Mouse (Mus musculus): Measurements from ENCODE around the gene Fabp6. TPM values are rescaled to one million over a fixed set of nuclear protein-coding genes. Genes with fewer than 3 reads are reported as not detected.
A peak's percentile ranks its signal among the peaks of the same experiment; 100 is the strongest.

The Fabp6 gene
- total RNA-seq, 2 experiments from 2014 or later, result not detected

DNA sequence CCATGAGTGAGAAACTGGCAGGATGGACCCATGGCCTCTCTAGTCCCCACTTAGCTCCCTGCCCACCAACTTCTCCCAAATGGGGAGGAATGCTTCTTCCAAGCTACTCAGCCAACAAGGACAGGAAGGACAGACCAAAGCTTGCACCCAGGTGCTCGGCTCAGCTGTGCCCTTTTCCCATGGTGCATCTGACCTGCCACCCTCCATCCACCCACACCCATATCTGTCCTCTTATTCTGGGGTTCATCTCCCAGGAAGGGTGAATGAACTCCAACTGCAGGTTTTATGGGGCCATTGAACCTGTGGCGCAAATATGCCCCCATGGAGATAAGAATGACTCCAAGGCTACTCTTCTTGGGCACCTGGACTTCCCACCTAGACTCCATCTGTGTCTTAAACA lies 2.9 kb upstream of the Fabp6 start:
- no peak for DNase-seq (ENCODE audit: low spot score in 2 of 2)

DNA sequence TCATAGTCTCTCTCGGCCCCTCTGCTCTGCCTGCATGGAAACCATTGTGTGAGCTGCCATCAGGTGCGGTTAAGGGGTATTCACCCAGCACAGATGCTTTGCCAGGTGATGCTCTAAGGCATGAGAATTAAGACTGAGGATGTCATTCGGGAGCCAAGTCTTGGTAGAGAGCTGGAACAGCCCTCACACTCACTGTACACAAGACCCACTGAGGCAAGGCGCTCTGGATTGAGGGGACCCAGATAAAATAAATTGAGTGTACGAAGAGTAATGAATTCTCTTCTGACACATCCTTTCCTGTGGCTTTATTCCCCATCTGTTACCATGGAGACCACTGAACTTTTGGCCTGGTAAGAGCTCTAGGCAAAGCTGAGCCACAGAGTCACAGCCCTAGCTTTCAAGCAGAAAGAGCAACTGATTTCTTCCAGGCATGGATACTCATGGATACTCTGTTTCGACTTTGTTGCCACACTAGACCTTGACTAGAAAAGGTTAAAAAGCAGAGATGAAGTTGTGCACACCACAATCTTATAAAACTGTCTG lies 11.7 kb downstream of the Fabp6 start:
- DNase-seq (ENCODE audit: low spot score in 2 of 2), result no peak

DNA sequence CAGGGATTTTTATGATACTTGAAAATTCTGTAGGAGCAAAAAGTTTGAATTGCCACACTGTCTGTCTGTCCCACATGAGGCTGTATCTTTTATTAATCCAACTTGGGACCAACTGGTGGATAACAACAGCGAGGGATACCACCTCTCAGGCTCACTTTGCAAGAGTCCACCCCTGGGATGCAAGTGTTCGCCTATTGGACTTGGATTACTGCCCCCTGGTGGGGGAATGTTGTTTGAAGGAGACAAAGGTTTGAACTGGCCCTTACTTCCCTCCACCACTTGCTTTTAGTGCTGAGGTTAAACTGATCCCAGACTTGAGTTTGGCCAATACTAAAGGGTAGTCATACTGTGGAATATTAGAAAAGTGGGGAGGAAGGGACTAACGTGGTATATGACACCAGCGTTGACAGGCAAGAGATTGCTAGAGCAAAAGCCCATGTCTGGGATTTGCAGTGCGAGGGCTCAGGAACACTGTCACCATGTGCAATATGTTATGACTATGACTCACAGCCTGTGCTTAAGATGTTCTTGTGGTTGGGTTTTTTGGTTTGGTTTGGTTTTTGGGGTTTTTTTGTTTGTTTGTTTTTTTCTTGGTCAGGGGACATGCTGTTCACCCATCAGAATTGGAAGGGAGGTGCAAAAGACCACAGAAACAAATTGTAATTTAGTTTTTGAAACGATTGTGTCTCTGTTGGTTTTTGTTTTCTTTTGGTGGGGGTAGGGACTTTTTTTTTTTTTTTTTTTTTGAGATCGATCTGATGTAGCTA lies 14.8 kb downstream of the Fabp6 start, which contains the start of gene 4933415A04Rik:
Gene 4933415A04Rik (plus strand): TSS at position 717 of the 767 bp plus-strand sequence.
- DNase-seq (ENCODE audit: low spot score in 2 of 2), result peak; percentile 36 to 56

GRCm38 (mm10) chr11:43585211-43586005 lies 15.9 kb downstream of the Fabp6 start:
- no peak for DNase-seq (ENCODE audit: low spot score in 2 of 2)

DNA sequence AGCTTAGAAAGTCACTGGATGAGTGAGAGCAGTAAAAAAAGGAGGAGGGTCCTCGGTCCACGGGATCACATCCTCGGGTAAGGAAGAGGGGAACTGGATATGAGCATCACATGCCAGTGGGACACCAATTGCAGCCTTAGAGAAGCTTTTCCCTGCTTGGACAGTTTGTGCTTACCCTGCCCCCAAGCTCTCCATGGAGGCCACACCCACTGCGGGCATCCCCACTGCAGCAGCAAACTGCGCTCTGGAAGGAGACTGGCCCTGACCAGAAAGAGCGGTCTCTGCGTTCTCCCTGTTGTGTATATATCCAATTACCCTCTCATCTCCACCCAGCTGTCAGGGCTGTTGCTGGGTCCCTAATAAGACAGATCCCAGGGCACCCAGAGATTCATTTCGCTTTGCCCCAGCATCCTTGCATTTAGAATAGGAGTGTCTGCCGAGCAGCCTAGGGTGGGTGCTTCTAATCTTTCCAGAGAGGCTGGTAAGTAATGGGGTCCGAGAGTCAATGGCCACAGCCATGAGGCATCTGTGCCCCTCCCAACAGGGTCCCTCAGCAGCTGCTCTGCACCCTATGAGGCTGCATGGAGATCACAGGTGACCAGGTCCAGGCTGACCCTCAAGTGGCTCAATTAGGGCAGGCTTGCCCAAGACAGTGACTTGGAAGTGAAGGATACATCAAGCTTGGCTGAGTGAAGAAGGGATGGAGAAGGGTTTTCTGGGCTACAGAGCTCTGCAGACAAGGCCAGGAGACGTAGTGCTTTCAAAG lies 23.4 kb downstream of the Fabp6 start:
- DNase-seq (ENCODE audit: low spot score in 2 of 2), result no peak

- no peak for DNase-seq (ENCODE audit: low spot score in 2 of 2)
These were observed 25.8 kb downstream of the Fabp6 start for GRCm38 (mm10) chr11:43575376-43576151.

DNA sequence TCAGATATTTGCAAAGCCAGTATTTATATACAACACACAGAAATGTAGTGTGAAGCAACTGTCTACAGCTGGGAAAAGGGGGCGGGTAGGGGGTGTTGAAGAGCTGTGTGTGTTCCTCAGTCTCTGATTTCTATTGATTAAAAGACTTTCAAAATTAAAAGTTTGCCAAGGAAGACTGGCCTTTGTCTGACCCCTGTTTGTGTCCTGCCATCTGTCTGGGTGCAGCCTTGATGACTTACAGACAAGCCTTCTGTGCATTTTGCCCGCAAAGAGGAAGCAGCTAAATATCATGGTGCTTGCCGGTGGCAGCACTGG lies 26.3 kb downstream of the Fabp6 start:
- DNase-seq (ENCODE audit: low spot score in 2 of 2), result no peak

DNA sequence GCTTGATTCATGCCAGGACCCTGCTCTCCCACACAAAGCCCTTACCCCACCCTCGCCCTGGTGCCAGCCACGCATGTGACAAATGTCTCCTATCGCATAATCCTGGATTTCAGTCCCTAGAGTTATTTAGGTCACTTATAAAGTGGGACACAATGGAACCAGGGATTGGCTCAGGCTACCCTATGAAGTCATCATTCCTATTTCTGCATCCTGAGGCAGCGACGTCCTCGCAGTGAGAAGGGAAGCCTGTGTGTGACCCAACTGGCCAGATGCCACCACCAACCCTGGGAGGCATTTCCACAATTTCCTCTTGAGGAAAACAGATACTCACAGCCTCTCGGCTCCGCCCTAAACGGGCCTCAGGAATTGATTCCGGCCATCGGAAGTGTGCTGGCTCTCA lies 31.7 kb downstream of the Fabp6 start:
- DNase-seq (ENCODE audit: low spot score in 2 of 2), result peak in 1 of 2 experiments; percentile 42

DNA sequence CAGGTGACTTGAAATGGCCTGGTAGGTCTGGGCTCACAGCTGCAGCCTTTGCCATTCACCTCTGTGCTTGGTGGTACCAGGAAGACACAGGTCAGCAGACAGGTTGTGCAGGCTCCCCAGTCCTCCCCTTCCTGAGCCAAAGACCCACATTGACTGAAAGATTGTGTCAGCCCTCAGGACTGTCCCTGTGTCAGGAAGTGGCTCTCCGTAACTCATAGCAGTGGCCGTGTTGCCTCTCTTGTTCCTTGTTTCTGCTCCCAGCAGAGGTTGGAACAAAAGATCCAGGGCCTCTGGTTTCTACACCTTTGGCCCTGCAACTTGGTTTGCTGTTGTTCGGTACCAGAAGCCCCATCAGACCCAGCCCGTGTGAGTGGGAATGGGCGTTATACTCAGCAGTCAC lies 32.2 kb downstream of the Fabp6 start:
- no peak for DNase-seq (ENCODE audit: low spot score in 2 of 2)

DNA sequence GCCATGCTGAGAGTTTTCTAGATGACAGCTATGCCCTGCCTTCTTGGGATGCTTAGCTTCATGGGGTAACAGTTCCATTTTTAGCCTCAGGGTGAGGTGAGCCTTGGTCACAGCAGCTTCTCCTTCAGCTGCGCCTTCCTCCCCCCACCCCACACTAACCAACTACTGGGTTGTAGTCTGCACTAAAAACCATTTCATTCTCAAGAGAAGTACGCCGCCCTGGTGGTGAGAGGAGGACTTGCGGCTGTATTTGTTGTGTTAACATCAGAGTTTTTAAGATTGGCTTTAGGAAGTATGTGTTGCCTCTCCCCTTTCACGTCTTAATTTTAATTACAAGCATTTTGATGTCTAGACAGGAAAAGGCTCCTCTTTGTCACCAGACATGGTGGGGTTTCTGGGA lies 33.1 kb downstream of the Fabp6 start:
- no peak for DNase-seq (ENCODE audit: low spot score in 2 of 2)

GRCm38 (mm10) chr11:43566696-43567095 lies 34.6 kb downstream of the Fabp6 start:
- DNase-seq (ENCODE audit: low spot score in 2 of 2), result no peak

GRCm38 (mm10) chr11:43565852-43566251 lies 35.5 kb downstream of the Fabp6 start:
- DNase-seq (ENCODE audit: low spot score in 2 of 2), result no peak

- no peak for DNase-seq (ENCODE audit: low spot score in 2 of 2)
These were observed 35.9 kb downstream of the Fabp6 start for GRCm38 (mm10) chr11:43565414-43565813.

DNA sequence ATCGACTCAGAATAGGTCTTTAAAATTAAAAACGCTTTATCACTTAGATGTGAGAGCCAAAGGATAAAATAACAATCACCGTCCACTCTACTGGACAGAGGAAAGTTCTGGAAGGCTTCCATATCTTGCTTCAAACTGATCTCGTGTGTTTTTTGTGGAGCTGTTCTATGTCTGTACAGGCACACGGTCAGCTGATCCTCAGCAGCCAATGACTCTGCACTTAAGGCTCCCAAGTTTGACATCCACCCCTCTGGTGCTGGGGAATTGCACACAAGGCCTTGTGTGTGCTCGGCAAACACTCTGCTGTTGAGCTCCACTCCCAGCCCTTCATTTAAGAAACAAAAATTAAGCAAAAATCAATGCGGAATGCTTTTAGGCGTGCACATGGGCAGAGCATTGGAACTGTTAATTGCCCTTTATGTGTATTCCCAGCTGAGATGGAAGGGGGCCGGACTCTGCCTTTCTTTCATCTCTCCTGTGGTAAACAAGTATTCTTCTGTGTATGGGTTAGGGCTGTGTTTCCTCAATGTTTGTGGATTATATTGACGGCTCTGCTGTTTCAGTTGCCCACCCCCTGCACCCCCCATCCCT lies 37.6 kb downstream of the Fabp6 start:
- DNase-seq (ENCODE audit: low spot score in 2 of 2), result no peak

GRCm38 (mm10) chr11:43559515-43560292 lies 41.6 kb downstream of the Fabp6 start:
- DNase-seq (ENCODE audit: low spot score in 2 of 2), result no peak

DNA sequence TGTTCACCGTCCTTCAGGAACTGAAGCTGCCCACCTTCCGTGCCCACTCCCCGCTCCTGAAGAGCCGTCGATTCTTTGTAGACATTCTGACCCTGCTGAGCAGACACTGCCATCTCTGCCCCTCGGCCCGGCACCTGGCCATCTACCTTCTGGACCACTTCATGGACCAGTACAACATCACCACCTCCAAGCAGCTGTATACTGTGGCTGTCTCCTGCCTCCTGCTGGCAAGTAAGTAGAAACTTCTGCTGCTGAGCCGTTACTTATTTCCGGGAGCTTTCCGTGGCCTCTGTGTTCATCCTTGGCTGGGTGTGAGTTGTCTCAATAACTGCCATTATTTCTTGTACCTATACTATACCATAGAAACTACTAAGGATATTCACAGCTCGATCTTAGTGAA lies 44.8 kb downstream of the Fabp6 start:
- DNase-seq (ENCODE audit: low spot score in 2 of 2), result no peak

- no peak for DNase-seq (ENCODE audit: low spot score in 2 of 2)
These were observed 48.7 kb downstream of the Fabp6 start for GRCm38 (mm10) chr11:43552675-43553074.

DNA sequence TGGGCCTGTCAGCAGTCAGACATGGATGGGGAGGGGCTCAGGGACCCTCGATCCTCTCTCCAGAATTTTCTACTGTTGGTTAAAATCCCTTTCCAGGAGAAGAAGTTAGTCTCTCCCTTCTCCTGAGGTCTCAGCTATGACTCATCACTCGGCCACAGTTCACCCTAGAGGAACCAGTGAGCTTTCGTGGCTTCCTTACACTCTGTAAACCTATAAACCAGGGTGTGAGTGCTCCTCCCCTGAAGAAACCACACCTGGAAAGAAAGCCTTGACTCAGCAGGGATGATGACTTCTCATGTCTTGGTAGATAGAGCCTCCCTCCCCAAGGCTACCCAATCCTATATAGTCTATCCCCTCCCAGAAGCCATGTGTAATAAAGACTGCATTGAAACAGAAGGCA lies 49.6 kb downstream of the Fabp6 start:
- no peak for DNase-seq (ENCODE audit: low spot score in 2 of 2)

DNA sequence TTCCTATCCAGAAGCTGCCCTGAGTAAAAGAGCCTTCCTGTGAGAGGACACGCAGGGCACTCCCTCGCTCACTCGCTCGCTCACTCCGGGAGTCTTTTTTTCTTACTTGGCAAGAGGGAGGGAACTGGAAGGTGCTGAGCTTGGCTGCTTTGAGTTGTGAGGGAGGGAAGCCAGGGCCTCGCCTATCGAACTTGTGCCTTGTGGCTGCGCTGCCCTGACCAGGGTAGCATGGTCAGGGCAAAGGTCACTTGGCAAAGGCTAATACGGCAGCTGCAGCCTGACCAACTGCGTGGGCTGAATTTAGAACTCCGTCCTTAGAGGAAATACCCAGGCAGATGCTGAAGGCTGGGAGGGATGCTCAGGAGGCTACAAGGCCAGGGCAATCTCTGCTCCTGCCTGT lies 51.6 kb downstream of the Fabp6 start:
- DNase-seq (ENCODE audit: low spot score in 2 of 2), result no peak
